Mouse (Mus musculus) midbrain, embryonic 14.5 days (tissue): ENCODE results near the gene Caskin1. TPM values are rescaled to one million over a fixed set of nuclear protein-coding genes. Genes with fewer than 3 reads are reported as not detected.

ENCODE experiments used
- ATAC-seq: fragments of 200-750 bp; cut with Nextera tagmentation; 2 replicates; pipeline ENCODE4 v1.8.0; 2017; ENCODE audit warnings: moderate number of reproducible peaks, moderate library complexity; ENCODE audit not compliant: low FRiP score, low TSS enrichment
- DNase-seq: peaks from one replicate; pipeline ENCODE4 v3.0.0-alpha.2; 2015
- H3K27ac ChIP-seq: fragments of 300-500 bp; sonication (generic); replicated peaks from 2 replicates; pipeline ENCODE4 v1.5.1; 2014; ENCODE audit warnings: mild to moderate bottlenecking, low read depth, low read length, moderate library complexity
- H3K27me3 ChIP-seq: fragments of 300-500 bp; sonication (generic); 2 replicates; pipeline ENCODE4 v1.6.1; 2014; ENCODE audit warnings: low read length, control low read depth, mixed read lengths; ENCODE audit not compliant: control insufficient read depth, insufficient read depth
- H3K36me3 ChIP-seq: fragments of 300-500 bp; sonication (generic); 2 replicates; pipeline ENCODE4 v1.6.1; 2014; ENCODE audit warnings: low read length, control low read depth; ENCODE audit not compliant: control insufficient read depth, insufficient read depth
- H3K4me1 ChIP-seq: fragments of 300-500 bp; sonication (generic); 2 replicates; pipeline ENCODE4 v1.6.1; 2014; ENCODE audit warnings: mild to moderate bottlenecking, antibody characterized with exemption, low read length, control low read depth; ENCODE audit not compliant: control insufficient read depth, insufficient read depth
- H3K4me2 ChIP-seq: fragments of 300-500 bp; sonication (generic); 2 replicates; pipeline ENCODE4 v1.6.1; 2014; ENCODE audit warnings: mild to moderate bottlenecking, low read length, moderate library complexity
- H3K4me3 ChIP-seq: fragments of 300-500 bp; sonication (generic); replicated peaks from 2 replicates; pipeline ENCODE4 v1.5.1; 2014; ENCODE audit warnings: low read depth, low read length
- H3K9ac ChIP-seq: fragments of 300-500 bp; sonication (generic); replicated peaks from 2 replicates; pipeline ENCODE4 v1.6.1; 2014; ENCODE audit warnings: mild to moderate bottlenecking, low read length, moderate library complexity
- H3K9me3 ChIP-seq: fragments of 300-500 bp; sonication (generic); 2 replicates; pipeline ENCODE4 v1.6.1; 2016; ENCODE audit warnings: low read length, control low read depth, mixed read lengths; ENCODE audit not compliant: control insufficient read depth
- WGBS: fragments of 180-500 bp; shearing (Covaris S2); extraction: QIAGEN DNeasy Blood & Tissue Kit; methylation state at CpG from one replicate; pipeline ENCODE4 v1.1.7; 2014; 5-methylcytosine and 5-hydroxymethylcytosine counted together
- polyA plus RNA-seq: library from polyadenylated mRNA; unstranded; fragments of >200 nt; fragmentation: Nextera tagmentation; extraction: Ambion mirVana; gene quantifications from 2 replicates; pipeline ENCODE4 v1.2.1, GENCODE M21; 2014

Caskin1 gene
- polyA plus RNA-seq, 1 experiment from 2014 or later: 37.5 TPM

DNA sequence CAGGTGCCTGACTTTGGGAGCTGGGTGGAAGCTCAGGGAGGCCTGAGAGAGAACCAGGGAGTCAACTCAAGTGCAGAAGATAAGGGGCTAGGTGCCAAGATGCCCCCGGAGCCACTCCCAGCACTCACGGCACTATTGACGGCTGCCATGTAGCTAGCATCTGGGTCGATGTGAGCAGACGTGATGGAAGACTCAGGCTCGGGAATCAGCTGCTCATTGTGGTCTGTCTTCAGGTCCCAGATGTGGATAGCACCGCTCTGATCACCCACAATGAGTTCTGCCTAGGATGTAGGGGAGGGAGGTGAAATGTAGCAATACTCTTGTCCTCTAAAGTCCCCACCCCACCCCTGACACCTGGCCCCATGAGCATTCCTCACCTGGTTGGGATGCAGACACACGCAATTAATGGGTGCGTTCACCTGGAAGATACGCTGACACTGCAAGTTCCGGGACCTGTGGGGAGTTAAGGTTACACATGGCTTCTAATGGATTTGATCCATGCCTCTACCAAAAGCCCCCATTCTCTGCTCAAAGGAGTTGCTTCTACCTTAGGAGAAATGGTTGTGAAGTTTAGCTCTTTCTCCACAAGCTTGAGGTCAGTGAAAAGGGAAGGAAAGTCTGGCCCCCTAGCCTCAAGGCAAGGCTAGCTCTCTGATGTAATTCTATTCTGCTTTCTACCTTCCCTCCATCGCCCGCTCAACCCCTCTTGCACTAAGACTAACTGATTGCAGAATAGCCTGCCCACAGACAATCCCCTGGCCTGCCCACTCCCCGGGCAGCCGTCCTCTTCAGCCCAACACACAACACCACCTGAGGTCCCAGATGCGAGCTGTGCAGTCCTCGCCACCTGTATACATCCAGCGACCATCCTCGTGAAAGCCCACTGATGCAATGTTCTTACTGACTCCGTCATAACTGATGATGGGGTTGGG lies 11.1 kb upstream of the Caskin1 start:
- peak overlapping the region; percentile 58; the same call in 1 of the 2 replicates for H3K4me2 ChIP-seq
- no peak overlapping the region for H3K4me3 ChIP-seq
- H3K4me1 ChIP-seq: peaks cover 10% of the 10 kb centered on the region
- peaks cover 44% of the 10 kb centered on the region for H3K36me3 ChIP-seq
- H3K9me3 ChIP-seq: no peaks in the 10 kb centered on the region
- H3K9ac ChIP-seq: peak overlapping the region; percentile 65; the same call in 1 of the 2 replicates
- ATAC-seq: no peak
- H3K27ac ChIP-seq: no peak overlapping the region
- no peaks in the 10 kb centered on the region for H3K27me3 ChIP-seq
- 94% methylated on average over 20 of the region's 20 CpGs for WGBS
- DNase-seq: no peak

DNA sequence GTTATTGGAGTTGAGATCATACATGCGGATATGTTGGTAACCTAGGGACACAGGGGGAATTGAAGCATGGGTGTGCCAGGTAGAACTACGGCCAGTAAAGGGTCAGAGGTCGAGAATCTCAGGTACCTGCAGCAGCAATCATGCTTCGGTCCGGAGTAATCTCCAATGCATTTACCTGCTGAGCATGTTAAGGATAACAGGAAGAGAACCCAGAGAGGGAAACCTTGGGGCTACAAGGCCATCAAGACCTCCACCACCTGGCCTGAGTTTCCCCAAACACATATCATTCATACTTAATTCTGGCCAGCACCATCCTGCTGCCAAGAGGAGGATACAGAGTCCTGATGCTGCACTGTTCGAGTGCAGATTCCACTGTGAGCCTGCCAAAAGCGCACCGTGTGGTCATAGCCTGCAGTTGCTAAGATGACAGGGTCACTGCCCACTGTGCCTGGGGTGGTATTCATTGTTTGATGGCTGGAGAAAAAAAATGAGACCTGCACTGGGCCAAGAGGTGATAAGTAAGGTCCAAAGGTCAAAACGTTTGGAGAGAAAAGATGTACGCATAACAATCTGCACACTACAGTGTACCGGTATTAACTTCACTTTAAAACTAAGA lies 10.3 kb upstream of the Caskin1 start:
- peak; percentile 3 for ATAC-seq
- Histone ChIP-seq H3K4me1 (peaks cover 7% of the 10 kb centered on the region), H3K27ac (no peak overlapping the region; the same call in 1 of the 2 replicates), H3K4me2 (peak overlapping the region; percentile 58), H3K27me3 (no peaks in the 10 kb centered on the region), H3K4me3 (peak overlapping the region; percentile 63), H3K9me3 (no peaks in the 10 kb centered on the region), H3K36me3 (peaks cover 36% of the 10 kb centered on the region), H3K9ac (peak overlapping the region; percentile 65)
- WGBS: 51% methylated on average over 11 of the region's 11 CpGs
- no peak for DNase-seq

DNA sequence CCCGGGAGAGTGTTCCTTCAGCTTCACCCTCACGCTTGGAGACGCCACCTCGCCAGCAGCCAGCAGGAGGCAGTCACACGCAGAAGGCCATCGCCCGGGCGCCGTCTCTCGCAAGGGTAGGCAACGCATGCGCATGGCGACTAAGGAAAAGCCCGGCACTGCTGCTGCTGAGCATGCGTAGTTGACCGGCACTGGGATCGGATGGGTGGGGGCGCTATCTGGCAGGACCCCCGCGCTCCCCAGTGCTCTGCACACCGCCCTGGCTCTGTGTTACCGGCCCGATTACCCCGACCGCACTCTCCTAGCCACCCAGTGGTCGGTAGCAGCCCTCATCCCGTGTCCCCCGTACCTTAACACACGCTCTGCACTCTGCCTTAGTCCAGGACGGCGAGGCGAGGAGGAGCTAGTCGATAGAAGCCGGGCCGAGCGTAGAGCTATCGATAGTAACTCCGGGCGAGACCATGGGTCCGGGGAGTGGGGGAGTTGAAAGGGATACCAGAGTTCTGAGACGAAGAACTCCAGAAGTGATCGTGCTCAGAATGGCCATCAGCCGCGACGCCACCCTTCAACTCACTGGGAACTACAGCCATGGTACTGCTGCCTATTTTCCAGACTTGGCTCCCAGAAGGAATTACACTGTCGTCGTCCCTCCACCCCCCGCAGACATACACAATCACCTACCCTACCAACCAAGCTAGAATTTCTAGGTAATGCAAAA lies 9.6 kb upstream of the Caskin1 start, which contains the start of gene Mlst8:
Gene Mlst8 (minus strand): TSS at position 416 of the 718 bp plus-strand sequence.
- no peaks in the 10 kb centered on the region for H3K9me3 ChIP-seq
- peaks cover 7% of the 10 kb centered on the region for H3K4me1 ChIP-seq
- peak within 1 kb of the TSS; percentile 58 for H3K4me2 ChIP-seq
- H3K36me3 ChIP-seq: peaks cover 35% of the 10 kb centered on the region
- H3K9ac ChIP-seq: peak within 1 kb of the TSS; percentile 65
- peak within 1 kb of the TSS; percentile 94 for H3K27ac ChIP-seq
- H3K4me3 ChIP-seq: peak within 1 kb of the TSS; percentile 63
- peak; percentile 93 for ATAC-seq
- H3K27me3 ChIP-seq: no peaks in the 10 kb centered on the region
- under 1% methylated on average over 48 of the region's 48 CpGs for WGBS
- peak; percentile 98 for DNase-seq

DNA sequence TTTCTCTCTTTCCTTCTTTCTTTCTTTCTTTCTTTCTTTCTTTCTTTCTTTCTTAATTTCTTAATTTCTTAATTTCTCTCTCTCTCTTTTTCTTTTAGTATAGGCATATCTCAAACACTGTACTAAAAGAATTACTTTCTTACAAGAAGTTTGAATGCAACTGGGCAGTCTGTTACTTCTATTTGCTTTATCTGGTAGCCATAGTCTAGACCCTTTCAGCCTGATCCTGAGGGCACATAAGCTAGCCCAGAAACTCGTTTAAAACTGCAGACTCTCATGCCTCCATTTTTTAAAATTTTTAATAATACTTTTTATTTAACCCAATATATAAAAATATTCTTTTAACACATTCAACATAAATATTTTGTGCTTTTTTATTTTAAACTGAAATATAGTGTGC lies 9.0 kb upstream of the Caskin1 start:
- Histone ChIP-seq H3K9me3 (no peaks in the 10 kb centered on the region), H3K4me3 (peak overlapping the region; percentile 63), H3K27ac (no peak overlapping the region), H3K4me2 (peak overlapping the region; percentile 58), H3K27me3 (no peaks in the 10 kb centered on the region), H3K4me1 (peaks cover 7% of the 10 kb centered on the region), H3K9ac (no peak overlapping the region), H3K36me3 (peaks cover 28% of the 10 kb centered on the region)
- ATAC-seq (no peak), DNase-seq (no peak)
- WGBS: 26% methylated on average over 1 of the region's 1 CpGs

DNA sequence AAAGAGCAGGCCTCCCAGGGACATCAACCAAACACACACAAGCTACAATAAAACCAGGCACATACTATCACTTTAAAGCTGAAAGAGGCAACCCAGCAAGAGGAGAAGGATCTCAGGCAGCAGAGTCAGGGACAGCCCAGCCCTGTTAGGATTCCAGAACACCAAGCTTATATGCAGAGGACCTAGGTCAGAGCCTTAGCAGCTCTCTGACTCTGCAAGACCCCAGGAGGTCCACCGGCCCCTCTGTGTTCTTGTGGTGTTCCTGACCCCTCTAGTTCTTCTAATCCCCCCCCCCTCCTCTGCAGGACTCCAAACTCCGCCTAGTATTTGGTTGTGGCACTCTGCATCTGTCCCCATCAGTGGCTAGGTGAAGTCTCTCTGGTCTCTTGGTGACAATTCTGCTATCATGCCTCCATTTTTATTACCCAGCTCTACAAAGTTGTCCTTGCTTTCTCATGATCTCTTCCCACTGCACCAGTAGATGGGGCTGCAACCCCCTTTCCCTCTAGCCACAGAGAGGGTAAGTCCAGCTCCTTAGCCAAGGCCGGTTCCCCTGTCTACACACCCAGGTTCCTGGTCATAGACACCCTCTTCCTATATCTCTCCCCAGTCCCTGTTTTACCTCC lies 8.1 kb upstream of the Caskin1 start:
- no peak for ATAC-seq
- H3K36me3 ChIP-seq: peaks cover 20% of the 10 kb centered on the region
- H3K27ac ChIP-seq: no peak overlapping the region
- H3K4me3 ChIP-seq: no peak overlapping the region
- DNase-seq: peak; percentile 20
- H3K4me1 ChIP-seq: peaks cover 7% of the 10 kb centered on the region
- H3K9ac ChIP-seq: no peak overlapping the region
- no peaks in the 10 kb centered on the region for H3K9me3 ChIP-seq
- no peaks in the 10 kb centered on the region for H3K27me3 ChIP-seq
- H3K4me2 ChIP-seq: no peak overlapping the region
- 26% methylated on average over 3 of the region's 3 CpGs for WGBS

DNA sequence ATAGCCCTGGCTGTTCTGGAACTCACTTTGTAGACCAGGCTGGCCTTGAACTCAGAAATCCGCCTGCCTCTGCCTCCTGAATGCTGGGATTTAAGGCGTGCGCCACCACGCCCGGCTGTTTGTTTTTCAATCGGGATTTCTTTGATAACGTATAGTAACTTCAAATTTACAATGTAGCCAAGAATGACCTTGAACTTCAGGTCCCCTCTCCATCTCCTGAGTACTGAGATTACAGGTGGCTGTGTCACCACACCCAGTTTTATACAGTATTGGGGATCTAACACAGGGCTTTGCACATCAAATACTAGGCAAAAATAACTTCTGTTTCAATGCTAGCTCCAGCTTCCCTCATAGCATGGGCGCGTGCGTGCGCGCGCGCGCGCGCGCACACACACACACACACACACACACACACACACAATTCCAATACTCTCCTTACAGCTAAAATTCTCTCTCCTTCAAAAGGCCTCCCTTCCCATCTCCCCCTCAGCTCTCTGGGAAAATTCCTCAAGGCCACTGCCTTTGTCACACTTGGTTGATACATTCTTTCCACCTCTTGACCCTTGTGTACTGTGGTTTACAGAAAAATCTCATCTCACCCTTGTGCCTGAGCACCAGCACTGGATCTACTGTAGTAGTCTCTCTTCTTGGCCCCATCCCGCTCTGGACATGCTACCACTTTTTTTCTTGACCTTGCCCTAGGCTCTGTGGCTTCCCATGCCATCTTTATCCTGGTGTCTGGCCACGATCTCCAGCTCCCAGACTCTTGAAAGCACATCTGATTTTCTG lies 7.2 kb upstream of the Caskin1 start:
- DNase-seq: no peak
- ATAC-seq: no peak
- Histone ChIP-seq H3K9me3 (no peaks in the 10 kb centered on the region), H3K27ac (no peak overlapping the region), H3K9ac (no peak overlapping the region), H3K27me3 (no peaks in the 10 kb centered on the region), H3K4me1 (peaks cover 10% of the 10 kb centered on the region), H3K36me3 (peaks cover 11% of the 10 kb centered on the region), H3K4me3 (no peak overlapping the region), H3K4me2 (no peak overlapping the region)
- WGBS: 93% methylated on average over 20 of the region's 20 CpGs

DNA sequence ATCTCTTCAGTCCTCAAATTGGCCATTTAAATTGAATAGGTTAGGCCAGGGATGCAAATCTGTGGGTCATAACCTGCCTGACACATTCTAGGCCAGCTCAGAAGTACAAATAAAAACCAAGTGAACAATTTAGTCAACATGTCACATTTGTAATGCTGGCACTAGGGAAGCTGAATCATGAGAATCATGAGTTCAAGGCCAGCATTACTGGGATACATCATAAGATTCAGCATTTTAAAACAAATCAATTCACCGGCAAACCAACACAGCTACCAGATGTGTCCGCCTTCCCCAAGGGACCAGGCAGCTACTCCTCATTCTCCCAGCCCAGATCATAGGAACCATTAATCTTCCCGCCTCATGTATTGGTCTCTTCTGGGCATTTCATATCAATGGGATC lies 4.9 kb upstream of the Caskin1 start:
- Histone ChIP-seq H3K4me2 (no peak overlapping the region), H3K36me3 (no peaks in the 10 kb centered on the region), H3K27ac (no peak overlapping the region), H3K4me1 (peaks cover 12% of the 10 kb centered on the region), H3K9ac (no peak overlapping the region), H3K9me3 (no peaks in the 10 kb centered on the region), H3K27me3 (no peaks in the 10 kb centered on the region), H3K4me3 (no peak overlapping the region)
- DNase-seq: no peak
- ATAC-seq: no peak
- WGBS: 81% methylated on average over 3 of the region's 3 CpGs
